23 mouse cellular contexts compared by ENCODE assay signal in genomic region chr15:94956697-94957096, GRCm38 (mm10).
DNase-seq lines count a peak whose midpoint lies in the region; TF ChIP-seq lines count a peak whose summit lies in the region.
"Had no signal": no experiment of that assay in that cellular context is flagged by ENCODE, and none has a peak within 500 bp of the region (broad histone marks: within the 10 kb centered on the region; RNA-seq: fewer than 3 reads in every experiment).

No protein-coding gene starts in this region.

- no peak overlapping the region for H3K4me3 ChIP-seq in left cerebral cortex, adult 2 months
- H3K4me3 ChIP-seq: embryonic facial prominence, embryonic 15.5 days; heart, embryonic 12.5 days; kidney, embryonic 15.5 days; midbrain, embryonic 10.5 days; myocyte had no signal

- no peak overlapping the region; the same call in 1 of the 2 replicates for H3K27ac ChIP-seq in left cerebral cortex, adult 2 months
- H3K27ac ChIP-seq: embryonic facial prominence, embryonic 15.5 days; kidney, embryonic 15.5 days; midbrain, embryonic 10.5 days had no signal

- intact Hi-C loops in left cerebral cortex, postnatal 25 days (cut with DNase I) = loop anchor here (5.0 kb wide), 1 partner anchor 94 kb away; no protein-coding TSS in a partner anchor
- intact Hi-C loops in left cerebral cortex, adult 2 months (cut with DNase I) = no loop called here

- no peak for TF ChIP-seq CTCF in left cerebral cortex, adult 2 months (IDR thresholded peaks at IDR 0.05)

- peak; percentile 40 to 71 for DNase-seq in frontal cortex, adult 2 months (ENCODE audit: extremely low spot score in 1 of 2, low spot score in 1 of 2)
- no peak for DNase-seq in frontal cortex, postnatal 25 days (ENCODE audit: low spot score in 2 of 2)
- peak; percentile 19 to 86 for DNase-seq in left cerebral cortex, postnatal 25 days (ENCODE audit: low spot score in 2 of 2)
- no peak for DNase-seq in left cerebral cortex, adult 2 months (ENCODE audit: extremely low spot score in 1 of 2, low spot score in 2 of 2)
- DNase-seq in right cerebral cortex, postnatal 25 days = peak; percentile 28
- no peak for DNase-seq in right cerebral cortex, postnatal 10 days (ENCODE audit: low spot score in 2 of 2)
- no peak for DNase-seq in heart, postnatal 4 days
- DNase-seq: adrenal gland, adult 2 months; cerebellum, adult 18-20 months; cerebellum, postnatal 14 days; embryo, embryonic 11 days; gastrocnemius, postnatal 25 days; heart, adult 18-20 months; heart, postnatal 10 days; kidney, adult 11 months; kidney, postnatal 36 days; left cerebral cortex, postnatal 4 days; thymus, postnatal 25 days had no signal

Comparison
In these comparisons a context has a peak if more than half of its experiments do, and no peak if none do; other contexts are left out.
1. DNase-seq: peak in frontal cortex, adult 2 months (2 of 2), left cerebral cortex, postnatal 25 days (2 of 2) and right cerebral cortex, postnatal 25 days (single experiment); none in frontal cortex, postnatal 25 days (0 of 2), left cerebral cortex, adult 2 months (0 of 2), right cerebral cortex, postnatal 10 days (0 of 2) and heart, postnatal 4 days (single experiment).